Mouse (Mus musculus) cerebellum, postnatal 4 days (tissue): ENCODE measurements around the gene Nat14.

Source experiments
- DNase-seq, 2 experiments: peaks; one replicate each; pipeline ENCODE4 v3.0.0; 2022; ENCODE audit warnings: low spot score in 2 of 2, mixed read lengths in 1 of 2

Gene Nat14

DNA sequence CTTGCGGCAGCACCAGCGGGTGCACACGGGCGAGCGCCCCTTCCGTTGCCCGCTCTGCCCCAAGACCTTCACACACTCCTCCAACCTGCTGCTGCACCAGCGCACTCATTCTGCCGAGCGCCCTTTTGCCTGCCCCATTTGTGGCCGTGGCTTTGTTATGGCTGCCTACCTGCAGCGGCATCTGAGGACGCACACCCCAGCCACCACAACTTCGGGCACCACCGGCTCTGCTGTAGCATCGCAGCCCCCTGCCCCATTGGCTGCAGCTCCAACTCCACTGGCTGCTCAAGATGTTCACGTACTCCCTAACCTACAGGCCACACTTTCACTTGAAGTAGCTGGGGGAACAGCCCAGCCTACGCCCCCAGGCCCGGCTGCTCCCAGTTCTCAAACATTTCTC is 1.3 kb upstream of the Nat14 start:
- DNase-seq, result no peak

DNA sequence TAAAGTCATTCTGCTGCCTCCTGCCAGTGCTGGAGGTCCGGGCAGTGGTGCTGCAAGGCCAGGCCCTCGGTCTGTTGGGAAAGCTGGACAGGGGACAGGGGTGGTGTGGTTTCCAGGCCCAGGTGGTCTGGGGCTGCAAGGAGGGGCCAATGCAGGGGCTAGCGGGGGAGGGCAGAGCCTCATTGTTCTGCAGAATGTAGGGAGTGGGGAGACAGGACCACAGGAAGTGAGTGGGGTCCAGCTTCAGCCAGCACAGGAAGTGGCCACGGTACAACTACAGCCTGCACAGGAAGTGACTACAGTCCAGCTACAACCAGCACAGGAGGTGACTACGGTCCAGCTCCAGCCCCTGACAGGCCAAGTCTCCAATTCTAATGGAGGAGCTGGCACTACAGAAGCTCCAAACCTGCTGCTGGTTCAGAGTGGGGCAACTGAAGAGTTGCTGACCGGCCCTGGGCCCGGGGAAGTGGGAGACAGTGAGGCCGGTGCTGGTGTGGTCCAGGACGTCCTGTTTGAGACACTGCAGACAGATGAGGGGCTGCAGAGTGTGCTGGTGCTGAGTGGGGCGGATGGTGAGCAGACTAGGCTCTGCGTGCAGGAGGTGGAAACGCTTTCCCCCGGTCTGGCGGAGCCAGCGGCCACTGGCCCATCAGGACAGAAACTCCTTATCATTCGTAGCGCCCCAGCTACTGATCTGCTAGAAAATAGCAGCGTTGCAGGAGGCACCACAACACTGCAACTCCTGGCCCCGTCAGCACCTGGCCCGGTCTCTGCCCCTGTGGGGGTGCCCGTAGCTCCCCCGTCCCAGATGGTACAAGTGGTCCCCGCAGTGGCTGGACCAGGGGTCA is 628 bp upstream of the Nat14 start:
- DNase-seq, result no peak

DNA sequence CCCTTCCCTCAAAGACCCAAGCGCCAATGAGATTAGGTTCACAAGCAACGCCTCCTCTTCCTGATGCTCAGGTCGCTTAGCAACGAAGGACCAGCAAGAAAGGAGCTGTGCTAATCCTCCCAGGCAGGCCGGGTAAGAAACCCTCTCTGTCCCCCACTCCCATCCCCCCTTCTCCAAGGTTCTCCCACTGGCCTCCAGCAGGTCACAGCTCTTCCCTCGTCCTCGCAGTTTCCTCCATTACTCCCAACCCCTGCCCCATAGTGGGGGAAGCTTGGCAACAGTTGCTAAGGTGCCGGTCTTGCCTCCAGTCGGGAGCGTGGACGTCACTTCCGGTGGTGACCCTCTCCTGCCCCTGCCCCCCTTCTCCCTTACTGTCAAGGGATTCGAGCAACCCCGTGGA is 680 bp downstream of the Nat14 start:
- peak; percentile 59 to 81 for DNase-seq

DNA sequence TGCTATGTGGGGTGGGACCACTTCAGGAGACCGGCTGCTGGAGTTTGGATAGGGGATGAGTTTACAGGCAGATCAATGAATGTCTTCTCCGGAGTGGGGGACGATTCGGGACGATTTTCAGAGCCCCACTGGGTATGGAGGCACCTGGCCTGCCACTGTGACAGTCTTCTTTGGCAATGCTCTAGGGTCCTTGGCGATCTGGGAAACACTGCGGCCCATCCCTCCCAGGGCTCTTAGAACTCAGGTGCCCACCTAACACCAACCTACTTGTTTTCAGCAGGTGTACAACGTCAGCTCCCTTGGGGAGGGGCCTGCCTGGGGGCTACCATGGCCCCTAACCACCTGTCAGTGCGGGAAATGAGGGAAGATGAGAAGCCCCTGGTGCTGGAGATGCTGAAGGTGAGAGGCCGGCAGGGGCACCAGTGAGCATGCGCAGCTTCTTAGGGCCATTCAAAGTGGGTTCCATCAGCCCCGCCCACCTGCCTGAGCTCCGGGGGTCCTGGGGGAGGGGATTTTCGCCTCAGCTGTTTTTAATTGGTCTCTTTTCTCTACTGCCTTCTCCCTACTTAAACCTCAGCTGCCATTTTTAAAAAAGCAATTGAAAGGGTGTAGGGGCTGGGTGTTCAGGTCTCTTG is 1.2 kb downstream of the Nat14 start:
- peak; percentile 62 to 85 for DNase-seq

DNA sequence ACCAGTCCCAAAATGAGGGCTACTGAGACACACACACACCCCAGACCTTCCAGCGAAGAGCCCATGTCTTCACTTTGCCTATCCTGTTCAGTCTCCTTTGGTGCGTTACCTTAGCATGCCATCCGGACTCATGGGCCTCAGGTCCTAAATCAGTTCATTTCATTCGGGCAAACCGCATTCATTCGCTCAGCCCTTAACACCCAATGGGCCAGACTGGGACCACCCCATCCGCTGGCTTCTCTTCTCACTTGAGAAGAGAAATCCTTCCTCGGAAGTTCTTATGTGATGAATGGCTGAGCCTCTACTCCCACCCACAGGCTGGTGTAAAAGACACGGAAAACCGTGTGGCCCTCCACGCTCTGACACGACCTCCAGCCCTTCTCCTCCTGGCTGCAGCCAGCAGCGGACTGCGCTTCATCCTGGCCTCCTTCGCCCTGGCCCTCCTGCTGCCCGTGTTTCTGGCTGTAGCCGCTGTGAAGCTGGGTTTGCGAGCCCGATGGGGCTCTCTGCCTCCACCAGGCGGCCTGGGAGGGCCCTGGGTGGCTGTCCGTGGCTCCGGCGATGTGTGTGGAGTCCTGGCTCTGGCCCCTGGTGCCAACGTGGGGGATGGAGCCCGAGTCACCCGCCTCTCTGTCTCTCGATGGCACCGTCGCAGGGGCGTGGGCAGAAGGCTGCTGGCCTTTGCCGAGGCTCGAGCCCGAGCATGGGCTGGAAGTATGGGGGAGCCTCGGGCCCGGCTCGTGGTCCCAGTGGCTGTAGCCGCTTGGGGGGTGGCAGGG is 1.9 kb downstream of the Nat14 start:
- peak in 1 of 2 experiments; percentile 60 for DNase-seq

DNA sequence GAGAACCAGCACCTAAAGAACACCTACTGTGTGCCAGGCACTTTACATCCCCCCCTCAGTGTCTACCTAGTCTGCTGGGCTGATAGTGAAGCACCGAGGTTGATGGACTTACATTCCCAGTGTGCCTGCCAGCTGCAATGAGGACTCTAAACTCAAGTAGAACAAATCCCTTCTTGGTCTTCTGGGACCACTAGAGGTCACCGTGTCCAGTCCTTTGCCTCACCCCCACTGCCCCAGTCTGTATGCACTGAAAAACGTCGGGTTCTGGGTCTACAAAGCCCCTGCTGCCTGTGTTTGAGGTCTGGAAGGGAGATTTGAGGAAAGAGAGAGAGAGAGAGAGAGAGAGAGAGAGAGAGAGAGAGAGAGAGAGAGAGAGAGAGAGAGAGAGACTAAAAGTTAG is 2.7 kb downstream of the Nat14 start:
- no peak for DNase-seq

DNA sequence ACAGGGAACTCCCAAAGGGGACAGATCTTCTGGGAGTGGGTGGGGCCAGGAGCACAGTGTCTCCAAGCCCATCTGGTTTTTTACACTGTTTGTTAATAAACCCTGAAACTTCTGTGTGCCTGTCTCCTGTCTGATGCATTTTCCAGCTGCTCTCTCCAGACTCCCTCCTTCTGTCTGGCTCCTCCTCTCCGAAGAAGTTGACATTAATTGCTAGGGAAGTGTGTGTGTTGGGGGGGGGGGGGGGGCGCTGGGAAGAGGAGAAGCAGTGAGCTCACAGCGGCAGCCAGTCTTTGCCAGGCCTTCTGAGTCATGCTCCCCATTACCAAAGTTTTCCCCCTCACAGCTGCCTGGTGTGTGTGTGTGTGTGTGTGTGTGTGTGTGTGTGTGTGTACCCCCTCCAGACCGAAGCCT is 3.1 kb downstream of the Nat14 start:
- DNase-seq, result no peak

DNA sequence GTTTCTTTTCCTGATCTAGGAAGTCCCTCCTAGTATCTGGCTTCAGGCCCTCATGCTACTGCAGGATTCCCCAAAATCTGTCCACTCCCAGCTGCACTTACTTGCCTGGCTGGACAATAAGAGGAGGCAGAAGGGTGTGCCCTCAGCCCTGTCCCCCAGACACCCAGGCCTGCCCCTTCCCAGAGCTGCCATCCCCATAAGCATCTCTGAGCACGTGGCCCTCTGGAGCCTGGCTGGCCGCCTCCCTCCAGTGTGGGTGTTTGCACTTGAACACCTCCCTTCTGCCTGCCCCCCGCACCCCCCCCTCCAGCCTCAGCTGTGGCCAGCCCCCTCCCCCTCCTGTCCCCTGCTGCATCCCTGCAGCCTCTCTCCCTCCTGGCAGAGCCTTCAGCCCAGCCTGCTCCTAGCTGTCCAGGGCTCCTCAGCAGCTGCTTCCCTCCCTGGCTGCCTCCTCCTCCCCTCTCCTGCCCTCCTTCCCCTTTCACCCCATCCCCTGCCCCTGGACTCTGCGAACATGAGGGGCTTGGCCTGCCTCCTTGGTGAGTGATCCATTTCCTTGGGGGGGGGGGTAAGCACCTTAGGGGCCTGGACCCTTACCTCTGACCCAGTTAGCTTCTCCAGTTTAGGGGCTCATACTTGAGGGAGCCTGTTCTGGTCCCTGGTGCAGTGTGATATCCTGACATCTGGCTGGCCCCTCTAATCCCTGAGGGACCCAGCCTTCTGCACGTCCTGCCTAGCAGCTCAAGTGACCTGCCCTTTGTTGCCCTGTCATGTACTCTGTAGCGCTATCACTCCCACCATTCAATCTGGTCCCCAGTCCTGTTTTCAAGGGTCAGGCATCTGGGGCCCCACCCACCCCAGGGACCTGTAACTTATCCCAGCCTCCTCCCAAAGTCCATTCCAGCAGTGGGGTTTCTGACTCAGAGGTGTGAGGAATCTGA is 3.9 kb downstream of the Nat14 start, which contains the start of gene Ssc5d:
Gene Ssc5d, plus strand, starts transcription at position 345 of the 941 bp plus-strand sequence.
- DNase-seq, result peak in 1 of 2 experiments; percentile 51

DNA sequence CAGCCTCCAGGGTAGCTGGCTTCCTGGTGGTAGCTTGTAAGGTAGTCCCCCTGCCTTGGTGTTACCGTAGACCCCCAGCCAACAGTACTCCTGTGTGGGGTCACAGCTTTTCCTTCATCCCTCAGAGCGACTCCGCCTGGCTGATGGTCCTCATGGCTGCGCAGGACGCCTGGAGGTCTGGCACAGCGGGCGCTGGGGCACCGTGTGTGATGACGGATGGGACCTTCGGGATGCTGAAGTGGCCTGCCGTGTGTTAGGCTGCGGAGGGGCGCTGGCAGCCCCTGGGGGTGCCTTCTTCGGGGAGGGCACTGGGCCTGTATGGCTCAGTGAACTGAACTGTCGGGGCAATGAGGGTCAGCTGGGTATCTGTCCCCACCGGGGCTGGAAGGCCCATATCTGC is 5.0 kb downstream of the Nat14 start:
- no peak for DNase-seq

DNA sequence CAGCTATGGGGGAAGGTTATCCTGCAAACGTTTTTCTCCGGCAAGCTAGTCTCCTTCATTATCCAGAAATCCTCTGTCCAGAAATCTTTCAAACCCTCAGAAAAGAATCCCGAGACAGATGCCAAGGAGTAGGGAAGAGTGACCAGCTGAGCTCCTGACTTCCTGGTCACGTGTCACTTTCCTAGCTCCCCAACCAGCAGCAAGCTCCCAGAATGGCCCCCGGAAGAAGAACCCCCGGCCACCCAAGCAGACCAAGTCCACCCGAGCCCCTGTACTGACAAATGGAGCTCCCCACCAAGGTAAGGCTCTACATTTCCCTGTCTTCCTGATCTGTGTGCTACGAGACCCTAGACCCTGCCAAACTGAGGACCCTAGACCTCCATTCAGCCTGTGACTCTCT is 5.9 kb downstream of the Nat14 start:
- DNase-seq, result no peak

DNA sequence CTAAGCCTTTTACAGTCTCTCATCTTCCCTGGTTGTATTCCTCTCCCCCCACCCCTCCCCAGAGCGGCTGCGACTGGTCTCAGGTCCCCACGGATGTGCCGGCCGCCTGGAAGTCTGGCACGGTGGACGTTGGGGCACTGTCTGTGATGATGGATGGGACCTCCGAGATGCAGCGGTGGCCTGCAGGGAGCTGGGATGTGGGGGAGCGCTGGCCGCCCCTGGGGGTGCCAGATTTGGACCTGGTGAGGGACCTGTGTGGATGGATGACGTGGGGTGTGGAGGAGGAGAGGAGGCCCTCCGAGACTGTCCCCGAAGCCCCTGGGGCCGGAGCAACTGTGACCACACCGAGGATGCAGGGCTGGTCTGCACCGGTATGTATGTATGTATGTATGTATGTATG is 6.5 kb downstream of the Nat14 start:
- no peak for DNase-seq

DNA sequence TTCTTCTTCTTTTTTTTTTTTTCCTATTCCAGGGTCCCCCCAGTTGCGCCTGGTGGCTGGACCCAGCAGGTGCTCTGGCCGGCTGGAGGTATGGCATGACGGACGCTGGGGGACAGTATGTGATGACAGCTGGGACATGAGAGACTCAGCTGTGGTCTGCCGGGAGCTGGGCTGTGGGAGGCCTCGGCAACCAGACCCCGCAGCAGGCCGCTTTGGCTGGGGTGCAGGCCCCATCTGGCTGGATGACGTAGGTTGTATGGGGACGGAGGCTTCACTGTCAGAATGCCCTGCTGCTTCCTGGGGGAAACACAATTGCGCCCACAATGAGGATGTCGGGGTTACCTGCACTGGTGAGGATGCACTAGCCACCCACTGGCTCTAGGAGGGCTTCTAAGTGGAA is 11.3 kb downstream of the Nat14 start:
- DNase-seq, result no peak

DNA sequence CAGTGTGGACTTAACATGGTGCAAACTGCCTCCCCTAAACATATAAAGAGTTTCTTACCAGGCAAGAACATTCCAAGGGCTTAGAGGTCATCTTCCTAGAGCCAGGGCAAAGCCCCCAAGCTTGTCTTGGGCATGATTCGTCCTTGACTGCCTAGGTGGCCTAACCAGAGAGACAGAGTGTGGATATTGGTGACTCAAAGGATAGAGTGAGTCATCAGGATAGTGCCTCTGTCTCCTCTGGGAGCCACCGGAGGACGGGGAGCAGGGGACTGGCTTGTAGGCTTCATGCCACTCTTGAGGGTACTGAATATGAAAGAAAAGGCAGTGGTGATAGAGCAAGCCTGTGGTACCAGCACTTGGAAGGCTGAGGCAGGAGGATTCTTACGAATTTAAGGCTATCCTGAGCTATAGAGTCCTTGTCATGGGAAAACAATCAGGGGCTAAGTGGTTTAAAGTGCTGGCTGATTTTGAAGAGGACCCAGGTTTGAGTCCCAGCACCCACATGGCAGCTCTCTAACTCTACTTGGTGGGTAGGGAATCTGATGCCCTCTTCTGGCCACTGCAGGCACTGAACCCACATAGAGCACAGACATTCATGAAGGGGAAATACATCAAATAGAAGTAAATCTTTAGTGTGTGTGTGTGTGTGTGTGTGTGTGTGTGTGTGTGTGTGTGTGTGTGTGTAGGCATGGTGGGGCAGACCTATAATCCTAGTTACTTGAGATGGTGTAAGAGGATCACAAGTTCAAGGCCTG is 12.5 kb downstream of the Nat14 start:
- no peak for DNase-seq

DNA sequence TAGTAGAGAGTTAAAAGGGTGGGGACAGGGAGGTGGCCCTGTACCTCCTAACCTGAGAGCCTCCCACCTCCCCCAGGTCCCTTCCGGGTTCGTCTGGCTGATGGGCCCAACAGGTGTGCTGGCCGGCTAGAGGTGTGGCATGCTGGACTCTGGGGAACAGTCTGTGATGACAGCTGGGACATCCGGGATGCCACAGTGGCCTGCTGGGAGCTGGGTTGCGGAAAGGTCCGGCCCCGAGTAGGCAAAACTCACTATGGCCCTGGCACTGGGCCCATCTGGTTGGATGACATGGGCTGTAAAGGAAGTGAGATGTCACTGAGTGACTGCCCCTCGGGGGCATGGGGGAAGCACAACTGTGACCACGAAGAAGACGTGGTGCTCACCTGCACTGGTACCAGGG is 15.0 kb downstream of the Nat14 start:
- no peak for DNase-seq

DNA sequence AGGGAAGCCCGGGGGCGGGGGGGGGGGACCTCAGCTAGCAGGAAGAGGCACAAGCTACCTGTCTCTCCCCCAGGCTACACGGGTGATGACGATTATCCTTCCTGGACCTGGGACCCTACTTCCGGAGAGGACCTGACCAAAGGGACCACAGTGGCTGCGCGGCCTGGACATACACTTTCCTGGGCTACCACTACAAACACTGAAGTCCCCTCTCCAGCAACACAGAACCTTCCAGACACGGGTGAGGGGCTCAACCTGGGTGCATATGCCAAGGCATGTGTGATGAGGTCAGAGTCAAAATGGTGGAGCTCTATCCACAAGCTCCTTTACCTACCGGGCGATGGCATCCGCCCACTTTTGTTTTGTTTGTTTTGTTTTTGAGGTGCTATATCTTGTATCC is 15.6 kb downstream of the Nat14 start:
- DNase-seq, result no peak

DNA sequence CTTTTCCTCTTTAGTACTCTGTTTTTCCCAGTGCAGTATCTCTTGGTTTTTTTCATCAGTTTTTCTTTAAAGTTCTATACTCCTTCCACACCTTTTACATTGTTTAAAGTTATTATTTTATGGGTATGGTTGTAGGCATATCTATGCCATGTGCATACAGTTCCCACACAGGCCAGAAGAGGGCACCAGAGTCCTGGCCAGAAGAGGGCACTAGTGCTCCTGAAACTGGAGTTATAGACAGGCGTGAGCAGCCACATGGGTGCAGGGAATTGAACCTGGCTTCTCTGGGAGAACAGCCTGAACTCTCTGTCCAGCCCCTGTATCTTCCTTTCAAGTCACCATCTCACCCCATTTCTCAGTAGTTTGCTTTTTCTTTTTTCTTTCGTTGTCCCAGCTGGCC is 16.6 kb downstream of the Nat14 start:
- peak in 1 of 2 experiments; percentile 76 for DNase-seq

DNA sequence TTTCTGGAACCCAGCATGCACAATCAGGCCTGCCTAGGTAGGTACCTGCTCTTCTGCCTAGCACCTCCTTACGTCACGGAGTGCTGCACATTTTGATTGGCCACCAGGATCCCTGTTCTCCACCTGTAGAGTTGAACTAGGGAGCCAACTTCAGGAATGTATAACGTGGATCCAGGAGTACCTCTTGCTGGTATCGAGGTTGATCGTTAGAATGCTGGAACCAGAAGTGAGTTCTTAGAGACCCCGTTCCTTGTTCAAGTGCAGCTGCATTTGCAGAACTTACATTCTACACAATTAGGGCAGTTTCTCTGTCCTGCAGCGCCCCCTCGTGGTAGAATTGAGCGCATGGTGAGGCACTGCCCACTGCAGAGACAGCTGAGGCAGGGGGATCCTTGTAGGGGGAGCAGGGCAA is 18.2 kb downstream of the Nat14 start:
- peak; percentile 65 to 79 for DNase-seq

DNA sequence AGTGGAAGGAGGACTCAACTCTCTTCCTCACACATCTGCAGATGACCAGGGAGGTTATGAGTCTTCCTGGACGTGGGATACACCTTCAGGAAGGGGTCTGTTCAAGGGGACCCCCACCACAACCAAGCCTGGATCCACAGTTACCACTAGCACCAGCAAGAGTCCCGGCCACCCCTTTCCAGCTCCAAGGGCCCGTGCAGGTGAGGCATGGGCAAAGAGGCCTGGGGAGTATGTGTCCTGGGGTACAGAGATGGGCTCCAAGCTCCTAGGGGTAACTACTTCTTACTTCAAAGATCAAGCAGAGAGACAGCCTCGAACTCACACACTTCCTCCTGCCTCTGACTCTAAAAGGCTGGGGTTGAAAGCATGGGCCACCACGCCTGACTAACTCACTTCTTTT is 20.8 kb downstream of the Nat14 start:
- no peak for DNase-seq

DNA sequence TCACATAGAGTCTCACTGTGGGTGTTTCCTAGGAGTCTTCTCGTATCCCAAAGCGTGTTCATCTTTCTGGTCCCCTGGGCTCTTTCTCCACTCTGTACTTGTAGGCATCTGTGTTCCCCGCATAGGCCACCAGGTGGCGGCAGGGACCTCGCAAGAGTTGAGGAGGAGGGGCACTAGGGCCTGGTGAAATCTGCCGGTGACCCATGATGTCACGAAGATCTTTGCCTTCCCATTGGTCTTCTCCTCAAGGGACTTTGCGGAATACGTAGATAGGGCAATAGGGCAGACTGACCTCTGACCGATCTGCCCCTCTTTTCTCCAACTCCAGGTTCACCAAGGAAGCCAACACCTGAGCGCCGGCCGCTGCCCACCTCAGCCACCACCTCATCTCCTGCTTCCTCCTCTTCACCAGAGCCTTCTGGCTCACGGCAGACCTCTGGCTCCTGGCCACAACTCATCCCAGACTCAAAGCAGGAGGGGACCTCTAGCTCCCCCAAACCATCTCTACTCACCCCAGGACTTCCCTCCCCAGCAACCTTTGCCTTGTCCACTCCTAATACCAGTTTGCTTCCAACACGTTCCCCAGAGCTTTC is 21.5 kb downstream of the Nat14 start:
- DNase-seq, result peak; percentile 86 to 91

DNA sequence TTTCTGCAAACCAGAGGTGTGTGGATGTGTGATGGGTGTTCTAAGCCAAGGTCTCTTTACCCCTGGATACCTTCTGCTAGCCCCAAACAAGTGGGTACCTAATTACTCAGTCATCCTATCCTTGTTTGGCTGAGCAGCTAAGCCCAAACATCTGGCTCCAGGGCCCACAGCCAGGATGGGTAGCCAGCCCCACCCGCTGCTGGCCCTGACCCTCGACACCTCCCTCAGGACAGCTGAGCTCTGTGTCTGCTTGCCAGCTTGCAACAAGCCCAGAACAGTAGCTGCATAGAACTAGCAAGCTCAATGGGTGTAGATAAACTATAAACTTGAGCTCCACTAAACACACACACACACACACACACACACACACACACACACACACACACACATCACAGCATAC is 26.0 kb downstream of the Nat14 start:
- no peak for DNase-seq
